ENCODE assay signal across 8 mouse cellular contexts in the genomic region with DNA sequence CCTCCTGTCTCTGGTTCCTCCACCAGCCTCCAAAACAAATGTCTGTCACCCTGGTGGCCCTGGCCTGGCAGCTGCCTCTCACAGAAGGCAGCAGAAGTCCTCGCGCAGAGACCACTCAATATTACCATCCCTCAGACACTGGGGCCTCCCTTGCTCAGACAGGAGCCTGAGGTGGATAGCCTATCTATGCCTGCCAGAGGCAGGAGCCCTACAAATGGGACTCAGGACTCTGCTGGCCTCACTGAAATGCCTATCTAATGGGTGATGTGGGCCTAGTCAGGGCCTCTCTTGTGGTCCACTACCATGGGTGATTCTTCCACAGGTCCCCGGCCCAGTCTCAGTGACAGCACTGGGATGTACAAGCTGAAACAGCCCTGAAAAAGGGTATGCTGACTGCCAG. TPM values are rescaled to one million over a fixed set of nuclear protein-coding genes. Genes with fewer than 3 reads are reported as not detected.
DNase-seq lines count a peak whose midpoint lies in the region; ATAC-seq and TF ChIP-seq lines count a peak whose summit lies in the region.

No protein-coding gene starts in this region.

- WGBS in heart, embryonic 11.5 days (ENCODE audit: insufficient replicate concordance), result 55% methylated on average over 3 of the region's 3 CpGs
- 72% methylated on average over 3 of the region's 3 CpGs for WGBS in hindbrain, embryonic 16.5 days
- WGBS in midbrain, embryonic 10.5 days, result 85% methylated on average over 3 of the region's 3 CpGs

- TF ChIP-seq POLR2A in cortical plate, adult 2 months (IDR thresholded peaks at IDR 0.05; ENCODE audit: extremely low read depth, insufficient read depth, low read length), result no peak

- no peaks in the 10 kb centered on the region for H3K27me3 ChIP-seq in heart, embryonic 11.5 days (ENCODE audit: control insufficient read depth, insufficient read depth, low read length)
- H3K27me3 ChIP-seq in hindbrain, embryonic 16.5 days (replicated peaks; ENCODE audit: control insufficient read depth, insufficient read depth, low read length), result no peaks in the 10 kb centered on the region
- peaks cover 8% of the 10 kb centered on the region; the same call in 1 of the 2 replicates for H3K27me3 ChIP-seq in midbrain, embryonic 10.5 days (ENCODE audit: low read depth, poor library complexity, severe bottlenecking)

- H3K27ac ChIP-seq in heart, embryonic 11.5 days (ENCODE audit: low read depth, low read length), result peak overlapping the region; percentile 98; the same call in 1 of the 2 replicates
- no peak overlapping the region for H3K27ac ChIP-seq in cortical plate, adult 2 months (ENCODE audit: insufficient read depth, low read length)
- H3K27ac ChIP-seq in hindbrain, embryonic 16.5 days (ENCODE audit: low read depth, low read length), result no peak overlapping the region
- peak overlapping the region; percentile 98 for H3K27ac ChIP-seq in midbrain, embryonic 10.5 days (replicated peaks)

- H3K36me3 ChIP-seq in heart, embryonic 11.5 days (ENCODE audit: control insufficient read depth, insufficient read depth, low read length), result no peaks in the 10 kb centered on the region
- 0 out of 2 replicates have a peak, but pooled peaks cover 2% of the 10 kb centered on the region for H3K36me3 ChIP-seq in hindbrain, embryonic 16.5 days (ENCODE audit: control insufficient read depth, insufficient read depth, low read length)
- H3K36me3 ChIP-seq in midbrain, embryonic 10.5 days, result peaks cover 30% of the 10 kb centered on the region

- peak overlapping the region; percentile 73 for H3K4me3 ChIP-seq in heart, embryonic 11.5 days (ENCODE audit: low read depth, low read length)
- H3K4me3 ChIP-seq in cortical plate, adult 2 months (ENCODE audit: insufficient read depth, low read length), result peak overlapping the region; percentile 86; the same call in 1 of the 2 replicates
- peak overlapping the region; percentile 54 for H3K4me3 ChIP-seq in hindbrain, embryonic 16.5 days (ENCODE audit: low read length)
- peak overlapping the region; percentile 83 for H3K4me3 ChIP-seq in midbrain, embryonic 10.5 days

- peaks cover 32% of the 10 kb centered on the region for H3K4me1 ChIP-seq in heart, embryonic 11.5 days (ENCODE audit: control insufficient read depth, insufficient read depth, low read length)
- peaks cover 15% of the 10 kb centered on the region for H3K4me1 ChIP-seq in cortical plate, adult 2 months (ENCODE audit: control insufficient read depth, insufficient read depth, low read length)
- peaks cover 35% of the 10 kb centered on the region for H3K4me1 ChIP-seq in hindbrain, embryonic 16.5 days (ENCODE audit: control insufficient read depth, insufficient read depth, low read depth, low read length)
- H3K4me1 ChIP-seq in midbrain, embryonic 10.5 days, result peaks cover 47% of the 10 kb centered on the region

- ATAC-seq in heart, embryonic 11.5 days (replicated peaks; ENCODE audit: insufficient number of reproducible peaks, low FRiP score, low TSS enrichment), result no peak
- no peak for ATAC-seq in hindbrain, embryonic 16.5 days

- H3K4me2 ChIP-seq in heart, embryonic 11.5 days, result peak overlapping the region; percentile 96
- H3K4me2 ChIP-seq in hindbrain, embryonic 16.5 days (ENCODE audit: low read length), result peak overlapping the region; percentile 93

- no peak for TF ChIP-seq CTCF in cortical plate, adult 2 months (IDR thresholded peaks at IDR 0.05; ENCODE audit: extremely low read depth, insufficient read depth, low read length)

- no peak for DNase-seq in heart, postnatal 4 days
- no peak for DNase-seq in midbrain, embryonic 10.5 days (ENCODE audit: low spot score)
- DNase-seq in spleen, postnatal 36 days (ENCODE audit: low spot score in 2 of 2), result no peak
- DNase-seq in right cerebral cortex, postnatal 4 days, result no peak
- no peak for DNase-seq in adrenal gland, postnatal 36 days

- H3K9me3 ChIP-seq in heart, embryonic 11.5 days (replicated peaks; ENCODE audit: control insufficient read depth, low read length), result no peaks in the 10 kb centered on the region
- no peaks in the 10 kb centered on the region for H3K9me3 ChIP-seq in hindbrain, embryonic 16.5 days (ENCODE audit: control insufficient read depth, low read length)
- H3K9me3 ChIP-seq in midbrain, embryonic 10.5 days (replicated peaks), result no peaks in the 10 kb centered on the region

- H3K9ac ChIP-seq in heart, embryonic 11.5 days (ENCODE audit: low read depth, low read length), result peak overlapping the region; percentile 97
- H3K9ac ChIP-seq in hindbrain, embryonic 16.5 days (ENCODE audit: low read depth, low read length), result peak overlapping the region; percentile 78

RNA-seq across cellular contexts. Expression of a gene that starts 1.7 kb away (rescaled TPM):
- polyA plus RNA-seq in heart, embryonic 11.5 days (2014; fragmentation: Nextera tagmentation; extraction: Ambion mirVana), result 168 and 194 TPM in 2 replicates
- total RNA-seq in heart, postnatal 4 days (2021), result 100 to 1,000 TPM; 118 to 133 TPM
- 158 and 186 TPM in 2 replicates for polyA plus RNA-seq in cortical plate, adult 2 months (2012; rRNA removed)
- polyA plus RNA-seq in hindbrain, embryonic 16.5 days (2015; fragmentation: Nextera tagmentation; extraction: Ambion mirVana), result 140 and 145 TPM in 2 replicates
- 203 and 242 TPM in 2 replicates for polyA plus RNA-seq in midbrain, embryonic 10.5 days (2016; fragmentation: Nextera tagmentation; extraction: Ambion mirVana)
- 100 to 1,000 TPM; 116 to 131 TPM for total RNA-seq in adrenal gland, postnatal 36 days (2021)

RNA-seq across cellular contexts. Expression of a gene that starts 29.8 kb away (rescaled TPM):
- 17.1 and 17.2 TPM in 2 replicates for polyA plus RNA-seq in heart, embryonic 11.5 days (2014; fragmentation: Nextera tagmentation; extraction: Ambion mirVana)
- total RNA-seq in heart, postnatal 4 days (2021), result 10 to 100 TPM; 10.5 to 12.6 TPM
- 74.0 and 74.4 TPM in 2 replicates for polyA plus RNA-seq in cortical plate, adult 2 months (2012; rRNA removed)
- 53.9 and 56.7 TPM in 2 replicates for polyA plus RNA-seq in hindbrain, embryonic 16.5 days (2015; fragmentation: Nextera tagmentation; extraction: Ambion mirVana)
- 39.6 and 39.8 TPM in 2 replicates for polyA plus RNA-seq in midbrain, embryonic 10.5 days (2016; fragmentation: Nextera tagmentation; extraction: Ambion mirVana)
- total RNA-seq in adrenal gland, postnatal 36 days (2021), result 10 to 100 TPM; 18.6 to 20.9 TPM

RNA-seq across cellular contexts. Expression of a gene that starts 33.6 kb away (rescaled TPM):
- 0.34 TPM in 1 of 2 replicates, not detected in the other for polyA plus RNA-seq in heart, embryonic 11.5 days (2014; fragmentation: Nextera tagmentation; extraction: Ambion mirVana)
- not detected for total RNA-seq in heart, postnatal 4 days (2021)
- polyA plus RNA-seq in cortical plate, adult 2 months (2012; rRNA removed), result 0.13 and 0.38 TPM in 2 replicates
- polyA plus RNA-seq in hindbrain, embryonic 16.5 days (2015; fragmentation: Nextera tagmentation; extraction: Ambion mirVana), result not detected in 2 replicates
- polyA plus RNA-seq in midbrain, embryonic 10.5 days (2016; fragmentation: Nextera tagmentation; extraction: Ambion mirVana), result 0.12 and 0.14 TPM in 2 replicates
- total RNA-seq in adrenal gland, postnatal 36 days (2021), result 10 to 100 TPM; 24.1 to 38.1 TPM

RNA-seq across cellular contexts. Expression of a gene that starts 35.2 kb away (rescaled TPM):
- polyA plus RNA-seq in heart, embryonic 11.5 days (2014; fragmentation: Nextera tagmentation; extraction: Ambion mirVana), result 0.16 and 0.49 TPM in 2 replicates
- total RNA-seq in heart, postnatal 4 days (2021), result not detected
- polyA plus RNA-seq in cortical plate, adult 2 months (2012; rRNA removed), result 0.32 and 0.65 TPM in 2 replicates
- polyA plus RNA-seq in hindbrain, embryonic 16.5 days (2015; fragmentation: Nextera tagmentation; extraction: Ambion mirVana), result 0.06 TPM in 1 of 2 replicates, not detected in the other
- polyA plus RNA-seq in midbrain, embryonic 10.5 days (2016; fragmentation: Nextera tagmentation; extraction: Ambion mirVana), result 0.12 and 0.19 TPM in 2 replicates
- total RNA-seq in adrenal gland, postnatal 36 days (2021), result not detected

RNA-seq across cellular contexts. Expression of a gene that starts 37.8 kb away (rescaled TPM):
- polyA plus RNA-seq in heart, embryonic 11.5 days (2014; fragmentation: Nextera tagmentation; extraction: Ambion mirVana), result 0.07 and 0.13 TPM in 2 replicates
- 1 to 10 TPM in 1 of 2 experiments, under 1 TPM in 1; 0.33 to 1.0 TPM for total RNA-seq in heart, postnatal 4 days (2021)
- 30.8 and 32.0 TPM in 2 replicates for polyA plus RNA-seq in cortical plate, adult 2 months (2012; rRNA removed)
- 7.8 and 9.9 TPM in 2 replicates for polyA plus RNA-seq in hindbrain, embryonic 16.5 days (2015; fragmentation: Nextera tagmentation; extraction: Ambion mirVana)
- polyA plus RNA-seq in midbrain, embryonic 10.5 days (2016; fragmentation: Nextera tagmentation; extraction: Ambion mirVana), result 0.84 and 0.88 TPM in 2 replicates
- total RNA-seq in adrenal gland, postnatal 36 days (2021), result 1 to 10 TPM; 2.2 to 4.7 TPM

Comparison
In these comparisons a context has a peak if more than half of its experiments do, and no peak if none do; other contexts are left out.
1. H3K27ac ChIP-seq: peak in heart, embryonic 11.5 days (single experiment) and midbrain, embryonic 10.5 days (single experiment); none in cortical plate, adult 2 months (single experiment) and hindbrain, embryonic 16.5 days (single experiment).
2. Peak in every context shown above with its lines, with median percentiles within 50 percentile points of each other: H3K4me3 ChIP-seq.